Comparison of ENCODE assay signal across 8 mouse cellular contexts in the genomic region with DNA sequence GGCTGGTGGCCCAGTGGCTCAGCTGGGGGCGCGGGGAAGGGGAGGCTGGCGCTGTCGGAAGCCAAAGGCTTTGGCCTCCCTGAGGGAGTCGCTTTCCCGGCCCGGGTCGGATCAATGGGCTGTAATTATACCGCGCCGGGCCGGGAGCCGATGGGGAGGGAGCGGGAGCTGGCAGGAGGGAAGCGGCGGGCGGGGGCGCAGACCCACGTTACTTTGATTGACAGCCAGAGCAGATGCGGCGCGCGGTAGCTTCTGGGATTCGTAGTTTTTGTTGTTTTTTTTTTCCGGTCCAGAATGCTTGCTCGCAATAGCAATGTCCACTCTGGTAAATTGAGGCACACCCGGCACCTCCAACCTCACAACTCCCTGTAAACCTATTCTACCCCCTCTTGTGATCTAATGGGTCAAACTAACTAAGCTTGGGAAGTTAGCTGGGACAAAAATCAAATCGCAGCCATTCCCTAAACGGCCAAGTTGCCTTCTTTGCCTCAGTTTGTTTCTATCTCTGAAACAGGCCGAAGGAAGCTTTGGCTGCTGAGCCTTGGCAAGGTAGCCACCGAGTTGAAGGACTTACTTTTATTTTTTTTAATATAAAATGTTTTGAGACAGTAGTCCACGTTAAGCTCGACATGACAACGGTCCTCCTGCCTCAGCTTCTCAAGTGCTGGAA. TPM values are rescaled to one million over a fixed set of nuclear protein-coding genes. Genes with fewer than 3 reads are reported as not detected.
DNase-seq lines count a peak whose midpoint lies in the region; ATAC-seq and TF ChIP-seq lines count a peak whose summit lies in the region.

No protein-coding gene starts in this region.

- TF ChIP-seq EP300 in heart, postnatal 0 days (IDR thresholded peaks at IDR 0.05; ENCODE audit: low read depth): peak; percentile 62; the same call in 1 of the 2 replicates
- TF ChIP-seq EP300 in liver, embryonic 14.5 days (IDR thresholded peaks at IDR 0.05; ENCODE audit: low read depth): no peak

- peak overlapping the region; percentile 63 for H3K4me2 ChIP-seq in forebrain, embryonic 12.5 days
- H3K4me2 ChIP-seq in heart, postnatal 0 days (ENCODE audit: low read depth, low read length): peak overlapping the region; percentile 97
- peak overlapping the region; percentile 99 for H3K4me2 ChIP-seq in liver, embryonic 14.5 days (ENCODE audit: low read depth)
- peak overlapping the region; percentile 86 for H3K4me2 ChIP-seq in stomach, embryonic 15.5 days

- peaks cover 80% of the 10 kb centered on the region for H3K4me1 ChIP-seq in E14TG2a.4 (replicated peaks; ENCODE audit: low read depth, low read length)
- peaks cover 71% of the 10 kb centered on the region for H3K4me1 ChIP-seq in forebrain, embryonic 12.5 days
- peaks cover 30% of the 10 kb centered on the region for H3K4me1 ChIP-seq in heart, postnatal 0 days (ENCODE audit: control insufficient read depth, insufficient read depth)
- H3K4me1 ChIP-seq in liver, embryonic 14.5 days (replicated peaks; ENCODE audit: control insufficient read depth in 2 of 2, insufficient read depth in 2 of 2, low read length in 1 of 2): peaks cover 30 to 40% of the 10 kb centered on the region in 2 experiments
- H3K4me1 ChIP-seq in stomach, embryonic 15.5 days: peaks cover 62% of the 10 kb centered on the region

- peak overlapping the region; percentile 89 for H3K27ac ChIP-seq in forebrain, embryonic 12.5 days
- H3K27ac ChIP-seq in heart, postnatal 0 days (ENCODE audit: low read depth): peak overlapping the region; percentile 88
- peak overlapping the region; percentile 81 for H3K27ac ChIP-seq in liver, embryonic 14.5 days
- H3K27ac ChIP-seq in stomach, embryonic 15.5 days: peak overlapping the region; percentile 91

- H3K27me3 ChIP-seq in E14TG2a.4 (ENCODE audit: insufficient read depth, low read length): peaks cover 76% of the 10 kb centered on the region
- peaks cover 78% of the 10 kb centered on the region for H3K27me3 ChIP-seq in forebrain, embryonic 12.5 days
- no peaks in the 10 kb centered on the region for H3K27me3 ChIP-seq in heart, postnatal 0 days (ENCODE audit: control insufficient read depth, insufficient read depth, low read length)
- H3K27me3 ChIP-seq in liver, embryonic 14.5 days (ENCODE audit: control insufficient read depth, insufficient read depth, low read length): peaks cover 10% of the 10 kb centered on the region
- no peaks in the 10 kb centered on the region for H3K27me3 ChIP-seq in stomach, embryonic 15.5 days (replicated peaks)

- TF ChIP-seq CTCF in E14TG2a.4 (conservative IDR thresholded peaks at IDR 0.05; ENCODE audit: low read length): no peak
- no peak for TF ChIP-seq CTCF in heart, postnatal 0 days (IDR thresholded peaks at IDR 0.05; ENCODE audit: low read depth)
- TF ChIP-seq CTCF in liver, embryonic 14.5 days (IDR thresholded peaks at IDR 0.05; ENCODE audit: low read depth): 0 out of 2 replicates have a peak, but pooled peaks have one; percentile 14

- DNase-seq in c-Kit-positive CD71-positive TER-119-positive erythroid progenitor cells, embryonic 14.5 days (ENCODE audit: low spot score): peak; percentile 84
- DNase-seq in heart, postnatal 0 days (ENCODE audit: low spot score): peak; percentile 93
- peak; percentile 98 to 99 for DNase-seq in kidney, postnatal 36 days
- peak; percentile 74 to 76 (median 74) for DNase-seq in liver, embryonic 14.5 days (ENCODE audit: low read depth in 3 of 3, low spot score in 3 of 3)
- DNase-seq in neural tube, embryonic 10.5 days (ENCODE audit: extremely low spot score, low spot score): peak; percentile 94

- ATAC-seq in forebrain, embryonic 12.5 days (ENCODE audit: low FRiP score): peak; percentile 82
- peak; percentile 63 for ATAC-seq in heart, postnatal 0 days (ENCODE audit: insufficient read depth, low read depth)
- peak; percentile 32 for ATAC-seq in liver, embryonic 14.5 days (ENCODE audit: insufficient read depth)
- ATAC-seq in stomach, embryonic 15.5 days (ENCODE audit: insufficient read depth, low FRiP score, low read depth): peak; percentile 42; the same call in 1 of the 2 replicates

- H3K4me3 ChIP-seq in E14TG2a.4 (replicated peaks; ENCODE audit: low read length): peak overlapping the region; percentile 81
- H3K4me3 ChIP-seq in forebrain, embryonic 12.5 days (replicated peaks): peak overlapping the region; percentile 32
- peak overlapping the region; percentile 58 for H3K4me3 ChIP-seq in heart, postnatal 0 days (ENCODE audit: low read depth, low read length)
- peak overlapping the region; percentile 70 to 85 for H3K4me3 ChIP-seq in liver, embryonic 14.5 days (ENCODE audit: insufficient read depth in 1 of 2, low read depth in 2 of 2, low read length in 2 of 2)
- H3K4me3 ChIP-seq in stomach, embryonic 15.5 days (replicated peaks): peak overlapping the region; percentile 49

- H3K36me3 ChIP-seq in E14TG2a.4 (ENCODE audit: insufficient read depth, low read length): peaks cover 18% of the 10 kb centered on the region
- H3K36me3 ChIP-seq in forebrain, embryonic 12.5 days (replicated peaks): peaks cover 8% of the 10 kb centered on the region
- H3K36me3 ChIP-seq in heart, postnatal 0 days (replicated peaks; ENCODE audit: control insufficient read depth, insufficient read depth, low read length): peaks cover 11% of the 10 kb centered on the region
- peaks cover 3% of the 10 kb centered on the region; the same call in 1 of the 2 replicates for H3K36me3 ChIP-seq in liver, embryonic 14.5 days (replicated peaks; ENCODE audit: control insufficient read depth, insufficient read depth, low read depth)
- H3K36me3 ChIP-seq in stomach, embryonic 15.5 days: peaks cover 8% of the 10 kb centered on the region

- H3K9me3 ChIP-seq in E14TG2a.4 (ENCODE audit: low read length): 0 out of 2 replicates have a peak, but pooled peaks cover 3% of the 10 kb centered on the region
- H3K9me3 ChIP-seq in forebrain, embryonic 12.5 days: no peaks in the 10 kb centered on the region
- H3K9me3 ChIP-seq in heart, postnatal 0 days (replicated peaks; ENCODE audit: control insufficient read depth, low read length): no peaks in the 10 kb centered on the region
- H3K9me3 ChIP-seq in liver, embryonic 14.5 days (ENCODE audit: control insufficient read depth, low read length): no peaks in the 10 kb centered on the region
- no peaks in the 10 kb centered on the region for H3K9me3 ChIP-seq in stomach, embryonic 15.5 days

- H3K9ac ChIP-seq in forebrain, embryonic 12.5 days: peak overlapping the region; percentile 25; the same call in 1 of the 2 replicates
- peak overlapping the region; percentile 56; the same call in 1 of the 2 replicates for H3K9ac ChIP-seq in heart, postnatal 0 days (replicated peaks; ENCODE audit: low read depth, low read length)
- H3K9ac ChIP-seq in liver, embryonic 14.5 days (replicated peaks): peak overlapping the region; percentile 69
- H3K9ac ChIP-seq in stomach, embryonic 15.5 days: peak overlapping the region; percentile 22; the same call in 1 of the 2 replicates

- WGBS in forebrain, embryonic 12.5 days: 1% methylated on average over 33 of the region's 34 CpGs
- WGBS in heart, postnatal 0 days: under 1% methylated on average over 28 of the region's 34 CpGs
- 0% methylated on average over 34 of the region's 34 CpGs for WGBS in liver, embryonic 14.5 days (ENCODE audit: insufficient replicate concordance)
- WGBS in stomach, embryonic 15.5 days: under 1% methylated on average over 32 of the region's 34 CpGs

RNA-seq across cellular contexts. Expression of a gene that starts 3.4 kb away (rescaled TPM):
- 14.3 and 16.5 TPM in 2 replicates for polyA plus RNA-seq in forebrain, embryonic 12.5 days (2016; fragmentation: Nextera tagmentation; extraction: Ambion mirVana)
- 6.8 and 10.4 TPM in 2 replicates for total RNA-seq in heart, postnatal 0 days (2014; rRNA removed; ENCODE audit: low replicate concordance)
- polyA plus RNA-seq in heart, postnatal 0 days (2015; fragmentation: Nextera tagmentation; extraction: Ambion mirVana): 11.1 and 11.9 TPM in 2 replicates
- 5.2 and 6.5 TPM in 2 replicates for polyA plus RNA-seq in liver, embryonic 14.5 days (2012; rRNA removed)
- polyA plus RNA-seq in liver, embryonic 14.5 days (2014; fragmentation: Nextera tagmentation; extraction: Ambion mirVana): 0.82 and 0.90 TPM in 2 replicates
- 28.8 and 35.6 TPM in 2 replicates for polyA plus RNA-seq in stomach, embryonic 15.5 days (2015; fragmentation: Nextera tagmentation; extraction: Ambion mirVana)

RNA-seq across cellular contexts. Expression of a gene that starts 11.7 kb away (rescaled TPM):
- 520 TPM in 2 replicates for polyA plus RNA-seq in forebrain, embryonic 12.5 days (2016; fragmentation: Nextera tagmentation; extraction: Ambion mirVana)
- 851 and 870 TPM in 2 replicates for total RNA-seq in heart, postnatal 0 days (2014; rRNA removed; ENCODE audit: low replicate concordance)
- polyA plus RNA-seq in heart, postnatal 0 days (2015; fragmentation: Nextera tagmentation; extraction: Ambion mirVana): 765 and 767 TPM in 2 replicates
- 113 and 134 TPM in 2 replicates for polyA plus RNA-seq in liver, embryonic 14.5 days (2012; rRNA removed)
- polyA plus RNA-seq in liver, embryonic 14.5 days (2014; fragmentation: Nextera tagmentation; extraction: Ambion mirVana): 139 and 156 TPM in 2 replicates
- polyA plus RNA-seq in stomach, embryonic 15.5 days (2015; fragmentation: Nextera tagmentation; extraction: Ambion mirVana): 692 and 697 TPM in 2 replicates

RNA-seq across cellular contexts. Expression of a gene that starts 26.0 kb away (rescaled TPM):
- 74.8 and 75.9 TPM in 2 replicates for polyA plus RNA-seq in forebrain, embryonic 12.5 days (2016; fragmentation: Nextera tagmentation; extraction: Ambion mirVana)
- total RNA-seq in heart, postnatal 0 days (2014; rRNA removed; ENCODE audit: low replicate concordance): 68.2 and 83.9 TPM in 2 replicates
- 50.1 and 52.4 TPM in 2 replicates for polyA plus RNA-seq in heart, postnatal 0 days (2015; fragmentation: Nextera tagmentation; extraction: Ambion mirVana)
- polyA plus RNA-seq in liver, embryonic 14.5 days (2012; rRNA removed): 14.8 and 17.0 TPM in 2 replicates
- 17.3 and 17.4 TPM in 2 replicates for polyA plus RNA-seq in liver, embryonic 14.5 days (2014; fragmentation: Nextera tagmentation; extraction: Ambion mirVana)
- 113 and 134 TPM in 2 replicates for polyA plus RNA-seq in stomach, embryonic 15.5 days (2015; fragmentation: Nextera tagmentation; extraction: Ambion mirVana)

RNA-seq across cellular contexts. Expression of a gene that starts 29.9 kb away (rescaled TPM):
- 3.1 and 4.3 TPM in 2 replicates for polyA plus RNA-seq in forebrain, embryonic 12.5 days (2016; fragmentation: Nextera tagmentation; extraction: Ambion mirVana)
- 18.6 and 41.4 TPM in 2 replicates for total RNA-seq in heart, postnatal 0 days (2014; rRNA removed; ENCODE audit: low replicate concordance)
- polyA plus RNA-seq in heart, postnatal 0 days (2015; fragmentation: Nextera tagmentation; extraction: Ambion mirVana): 19.3 and 23.1 TPM in 2 replicates
- 4.5 and 4.8 TPM in 2 replicates for polyA plus RNA-seq in liver, embryonic 14.5 days (2012; rRNA removed)
- 5.6 and 5.8 TPM in 2 replicates for polyA plus RNA-seq in liver, embryonic 14.5 days (2014; fragmentation: Nextera tagmentation; extraction: Ambion mirVana)
- 31.2 and 42.1 TPM in 2 replicates for polyA plus RNA-seq in stomach, embryonic 15.5 days (2015; fragmentation: Nextera tagmentation; extraction: Ambion mirVana)

RNA-seq across cellular contexts. Expression of a gene that starts 35.1 kb away (rescaled TPM):
- polyA plus RNA-seq in forebrain, embryonic 12.5 days (2016; fragmentation: Nextera tagmentation; extraction: Ambion mirVana): 2.2 and 2.7 TPM in 2 replicates
- total RNA-seq in heart, postnatal 0 days (2014; rRNA removed; ENCODE audit: low replicate concordance): 1.7 and 2.7 TPM in 2 replicates
- polyA plus RNA-seq in heart, postnatal 0 days (2015; fragmentation: Nextera tagmentation; extraction: Ambion mirVana): 0.38 and 0.44 TPM in 2 replicates
- 2.3 and 2.4 TPM in 2 replicates for polyA plus RNA-seq in liver, embryonic 14.5 days (2012; rRNA removed)
- polyA plus RNA-seq in liver, embryonic 14.5 days (2014; fragmentation: Nextera tagmentation; extraction: Ambion mirVana): 0.11 and 0.34 TPM in 2 replicates
- polyA plus RNA-seq in stomach, embryonic 15.5 days (2015; fragmentation: Nextera tagmentation; extraction: Ambion mirVana): 0.55 and 0.71 TPM in 2 replicates

Comparison
In these comparisons a context has a peak if more than half of its experiments do, and no peak if none do; other contexts are left out.
1. Peak in every context shown above with its lines: DNase-seq, ATAC-seq, H3K4me3 ChIP-seq and H3K27ac ChIP-seq.
2. ATAC-seq: peak in every context shown above with its lines; median percentile 82 in forebrain, embryonic 12.5 days; 63 in heart, postnatal 0 days; 42 in stomach, embryonic 15.5 days; 32 in liver, embryonic 14.5 days.